Mouse (Mus musculus) NIH3T3 (cell line): ENCODE results near the gene 4930455H04Rik.
A peak's percentile ranks its signal among the peaks of the same experiment; 100 is the strongest.

Experiments
- DNase-seq: peaks from one replicate; pipeline ENCODE4 v3.0.0-alpha.2; 2012; ENCODE audit warnings: low read depth

4930455H04Rik gene

DNA sequence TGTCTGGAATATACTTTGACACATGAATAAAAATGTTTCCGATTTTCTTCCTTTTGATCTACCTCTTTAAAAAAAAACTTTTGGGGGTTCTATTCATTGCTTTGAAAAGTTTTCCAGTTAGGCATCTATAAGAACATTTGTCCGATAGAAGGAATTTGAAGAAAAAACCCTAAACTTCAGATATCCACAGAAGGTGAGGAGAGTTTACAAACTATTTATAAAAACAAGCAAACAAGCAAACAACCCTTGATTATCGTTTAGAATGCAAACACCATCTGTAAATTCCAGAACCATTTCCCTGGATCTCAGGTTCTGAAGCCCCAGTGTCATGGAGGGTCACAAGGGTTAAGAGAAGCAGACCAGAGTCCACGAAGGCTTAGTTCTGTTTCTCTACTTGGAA, at the start of gene 4930455H04Rik:
TSS of gene 4930455H04Rik (plus strand) at position 301 of the 400 bp plus-strand sequence.
- no peak for DNase-seq

DNA sequence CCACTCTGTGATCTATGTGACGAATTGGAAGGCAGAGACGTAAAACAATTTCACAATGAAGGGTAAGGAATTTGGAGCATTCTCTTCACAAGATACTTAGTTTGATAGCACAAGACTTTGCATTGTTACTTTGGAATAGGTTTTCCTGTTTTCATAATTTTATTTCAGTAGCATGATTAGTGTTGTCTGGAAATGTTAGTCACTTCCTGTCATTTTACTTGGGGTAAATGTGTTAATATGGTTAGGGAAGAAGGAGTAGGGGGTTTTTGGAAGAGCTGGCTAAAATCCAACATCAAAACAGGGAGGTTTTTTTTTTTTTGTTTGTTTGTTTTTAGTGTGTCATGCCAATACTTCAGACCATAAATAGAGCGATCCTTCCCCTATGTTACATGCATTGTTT, 46.5 kb upstream of the 4930455H04Rik start:
- no peak for DNase-seq

DNA sequence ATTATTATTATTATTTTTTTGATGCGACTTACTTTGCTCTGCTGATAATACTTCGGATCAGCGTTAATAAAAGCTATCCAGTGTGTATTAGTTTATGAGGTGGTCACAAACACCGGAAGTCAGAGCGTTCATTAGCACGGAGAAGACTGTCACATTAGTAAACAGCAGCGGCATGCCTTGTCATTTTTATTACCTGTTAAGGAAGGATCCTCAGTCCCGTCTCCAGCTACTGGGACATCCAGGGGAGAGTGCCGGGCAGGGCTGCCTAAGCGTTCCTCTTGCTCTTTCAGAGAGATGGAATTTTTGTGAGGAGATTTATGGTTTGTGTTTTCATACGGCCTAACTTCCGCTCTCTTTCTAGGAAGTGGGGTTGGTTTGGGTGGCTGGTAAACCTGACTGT, 45.0 kb upstream of the 4930455H04Rik start:
- no peak for DNase-seq

DNA sequence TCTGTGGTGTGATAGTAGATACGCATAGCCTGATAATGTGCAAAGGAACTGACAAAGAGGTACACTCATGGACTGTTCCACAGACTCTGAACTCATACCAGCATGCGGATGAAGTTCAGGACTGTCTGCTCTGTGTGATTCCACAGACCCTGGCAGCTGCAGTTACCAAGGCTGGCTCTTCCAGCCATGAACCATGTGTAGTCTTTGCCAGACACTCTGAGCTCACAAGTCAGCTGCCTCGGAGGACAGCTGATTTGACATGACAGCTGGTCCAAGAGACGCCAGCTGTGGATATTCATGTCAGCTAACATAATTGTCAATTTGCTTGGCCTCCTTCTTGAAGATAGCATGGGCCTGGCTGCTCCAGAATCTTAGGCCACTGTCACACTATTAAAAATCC, 39.1 kb upstream of the 4930455H04Rik start:
- DNase-seq, result no peak

DNA sequence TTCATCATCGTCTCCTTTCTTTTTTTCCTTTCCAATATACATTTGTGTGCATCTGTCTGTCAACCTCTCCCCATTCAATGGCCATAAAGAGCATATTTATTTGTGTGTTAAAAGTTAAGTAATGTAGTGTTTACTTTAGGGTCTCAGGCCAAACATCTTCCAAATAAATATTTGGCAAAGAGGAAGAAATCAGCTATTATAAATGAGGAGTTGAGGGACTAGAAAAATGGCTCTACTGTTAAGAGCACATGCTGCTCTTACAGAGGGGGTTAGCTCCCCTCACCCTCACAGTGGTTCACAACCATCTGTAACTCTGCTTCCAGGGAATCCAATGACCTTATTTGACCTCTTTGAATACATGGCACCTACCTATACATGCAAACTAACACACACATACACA, 34.9 kb upstream of the 4930455H04Rik start:
- DNase-seq, result no peak

DNA sequence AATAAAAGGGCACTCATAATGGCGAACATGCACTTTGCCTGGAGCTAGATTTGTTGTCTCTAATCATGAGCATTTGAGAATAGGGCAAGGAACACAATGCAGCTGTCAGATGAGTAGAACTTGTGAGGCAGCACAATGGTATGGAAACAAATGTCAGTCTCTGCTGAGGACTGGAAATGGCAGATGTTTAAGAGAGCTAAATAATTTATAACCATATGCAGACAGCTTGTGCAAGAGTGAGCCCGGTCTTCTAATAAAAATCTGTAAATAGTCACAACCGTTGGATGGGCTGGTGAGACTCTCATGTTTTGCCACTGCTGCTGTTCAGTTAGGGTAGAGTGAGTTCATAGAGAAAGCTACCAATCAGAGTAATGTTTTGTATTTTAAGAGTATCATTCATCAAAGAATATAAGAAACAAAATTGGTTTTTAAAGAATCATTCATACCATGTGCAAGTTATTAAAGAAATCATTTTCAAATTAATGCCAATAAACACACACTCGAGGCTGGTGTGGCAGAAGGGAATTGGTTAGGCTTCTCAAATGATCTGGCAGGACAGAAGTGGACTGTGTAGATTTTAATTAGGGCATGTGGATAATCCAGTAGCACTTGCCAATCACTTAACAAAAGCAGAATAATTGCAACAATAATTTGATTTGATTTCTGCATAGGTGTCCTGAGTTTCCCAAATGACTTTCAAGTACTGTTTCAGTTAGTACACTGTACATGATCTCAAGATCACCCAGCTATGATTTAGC, 31.0 kb upstream of the 4930455H04Rik start:
- DNase-seq, result peak; percentile 18

DNA sequence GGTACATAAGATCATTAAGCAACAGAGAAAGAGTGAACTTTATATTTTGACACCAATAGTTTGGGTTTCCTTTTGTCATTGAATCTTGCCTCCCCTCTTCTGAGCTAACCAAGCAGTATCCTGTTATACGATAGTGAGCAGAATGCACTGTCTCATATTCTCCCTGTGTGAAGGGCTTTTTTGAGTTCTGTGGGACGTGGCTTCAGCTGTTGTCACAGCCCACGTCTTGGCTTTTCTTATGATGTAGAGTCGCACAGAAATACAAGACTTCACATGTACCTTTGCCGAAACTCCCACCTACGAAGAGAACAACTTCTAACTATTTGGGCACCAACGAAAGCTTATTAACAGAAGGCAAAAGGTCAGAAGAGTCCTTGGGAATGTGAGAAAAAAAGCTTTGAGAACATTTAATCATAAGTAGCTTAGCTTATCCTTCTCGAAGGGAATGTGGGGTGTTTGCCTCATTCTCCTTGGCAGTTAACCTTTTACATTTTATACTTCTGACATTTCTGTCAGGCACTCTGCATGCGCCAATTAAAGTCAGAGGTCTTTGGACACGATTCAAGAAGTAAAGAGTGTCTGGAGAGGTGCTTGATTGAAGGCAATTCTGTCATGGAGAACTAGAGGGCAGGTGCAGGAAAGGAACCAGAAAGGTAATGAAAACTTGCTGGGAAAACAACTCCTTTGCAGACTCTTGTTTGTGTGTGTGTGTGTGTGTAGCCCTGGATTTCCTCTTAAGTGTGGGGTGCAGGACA, 27.1 kb upstream of the 4930455H04Rik start:
- DNase-seq, result peak; percentile 37

DNA sequence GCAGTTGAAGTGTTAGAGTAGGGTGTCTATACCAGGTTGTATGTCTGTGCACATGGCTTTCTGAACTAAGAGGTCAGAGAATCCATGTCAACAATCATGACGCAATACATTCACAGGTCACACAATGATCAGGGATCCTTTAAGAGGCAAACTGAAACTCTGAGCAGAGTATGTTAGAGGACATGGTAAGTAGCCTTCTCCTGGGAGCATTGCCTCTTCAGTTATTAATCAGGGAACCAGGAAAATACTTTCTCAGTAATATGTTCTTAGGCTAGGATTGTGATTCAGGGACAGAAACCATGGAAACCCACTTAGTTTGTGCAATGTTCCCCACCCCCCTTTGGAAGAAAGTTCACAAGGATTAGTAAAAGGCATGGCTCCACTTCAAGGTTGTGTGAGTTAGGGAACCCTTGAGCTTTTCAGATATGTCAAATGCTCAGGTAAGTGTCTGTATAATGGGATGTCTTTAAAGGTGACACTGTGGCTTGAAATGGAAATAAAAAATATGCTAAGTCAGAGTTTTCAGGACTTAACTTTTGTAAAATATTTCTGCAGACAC, 26.4 kb upstream of the 4930455H04Rik start:
- no peak for DNase-seq

DNA sequence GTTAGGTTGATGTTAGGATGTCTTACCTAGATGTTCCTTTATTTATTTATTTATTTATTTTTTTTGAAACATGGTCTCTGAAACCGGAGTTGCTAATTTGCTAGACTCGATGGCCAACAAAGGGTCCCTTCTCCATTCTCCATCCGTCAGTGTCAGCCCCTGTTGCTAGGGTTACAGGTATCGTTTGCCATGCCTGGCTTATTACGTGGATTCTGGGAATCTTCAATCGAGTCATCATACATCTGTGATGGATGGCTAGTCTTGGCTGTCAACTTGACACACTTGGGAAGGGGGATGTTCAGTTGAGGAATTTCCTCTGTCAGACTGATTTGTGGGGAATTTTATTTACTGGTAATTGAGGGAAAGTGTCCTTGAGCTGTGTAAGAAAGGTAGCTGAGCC, 25.3 kb upstream of the 4930455H04Rik start:
- no peak for DNase-seq

DNA sequence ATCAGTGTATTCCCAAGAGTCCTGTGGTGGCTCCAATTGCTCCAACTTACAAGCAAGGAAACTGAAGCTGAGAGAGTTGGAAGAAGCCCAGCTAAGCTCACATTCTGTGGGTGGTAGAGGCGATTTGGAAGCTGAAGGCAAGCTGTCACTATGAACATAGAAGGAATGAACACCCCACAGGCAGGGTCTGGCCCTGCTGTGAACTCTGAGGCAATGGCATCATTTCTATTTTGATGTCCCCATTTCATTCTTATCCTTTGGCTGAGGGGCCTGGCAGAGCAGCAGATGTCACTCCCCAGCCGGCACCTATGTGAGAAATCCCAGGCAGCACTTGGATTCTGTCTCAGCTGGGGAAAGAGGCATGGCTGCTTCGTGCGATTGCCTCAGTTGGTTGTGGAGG, 24.6 kb upstream of the 4930455H04Rik start:
- DNase-seq, result no peak

DNA sequence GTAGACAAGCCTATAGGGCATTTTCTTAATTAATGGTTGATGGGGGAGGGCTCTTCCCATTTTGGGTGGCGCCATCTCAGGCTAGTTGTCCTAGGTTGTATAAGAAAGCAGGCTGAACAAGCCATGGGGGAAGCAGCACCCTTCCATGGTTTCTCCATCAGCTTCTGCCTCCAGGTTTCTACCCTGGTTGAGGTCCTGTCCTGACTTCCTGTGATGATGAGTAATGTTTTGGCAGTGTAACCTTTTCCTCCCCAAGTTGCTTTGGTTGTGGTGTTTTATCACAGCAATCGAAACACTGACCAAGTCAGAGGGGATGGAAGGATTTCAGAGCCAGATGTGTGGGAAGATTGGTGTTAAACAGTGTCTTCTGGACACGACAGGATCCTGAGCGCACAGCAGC, 21.6 kb upstream of the 4930455H04Rik start:
- DNase-seq, result peak; percentile 41

DNA sequence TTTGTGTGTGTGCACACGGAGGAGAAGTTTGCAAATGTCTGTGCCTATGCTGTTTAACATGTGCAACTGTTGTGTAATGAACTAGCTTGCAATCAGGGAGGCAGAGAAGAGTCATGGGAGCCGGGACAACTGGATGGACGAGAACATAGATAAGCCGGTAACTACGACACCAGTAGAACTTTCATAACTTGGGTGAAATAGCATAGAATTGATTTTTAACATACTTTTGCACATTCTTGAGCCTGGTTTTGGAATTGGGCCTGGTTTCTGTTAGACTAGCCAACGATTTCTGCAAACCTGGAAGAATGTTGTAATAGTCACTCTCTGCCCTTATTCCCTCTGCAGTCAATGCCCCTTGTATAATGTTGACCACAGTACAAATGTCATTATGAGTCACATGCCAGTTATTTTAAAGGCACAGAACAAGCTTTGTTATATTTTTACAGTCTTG, 17.4 kb upstream of the 4930455H04Rik start:
- peak; percentile 91 for DNase-seq

DNA sequence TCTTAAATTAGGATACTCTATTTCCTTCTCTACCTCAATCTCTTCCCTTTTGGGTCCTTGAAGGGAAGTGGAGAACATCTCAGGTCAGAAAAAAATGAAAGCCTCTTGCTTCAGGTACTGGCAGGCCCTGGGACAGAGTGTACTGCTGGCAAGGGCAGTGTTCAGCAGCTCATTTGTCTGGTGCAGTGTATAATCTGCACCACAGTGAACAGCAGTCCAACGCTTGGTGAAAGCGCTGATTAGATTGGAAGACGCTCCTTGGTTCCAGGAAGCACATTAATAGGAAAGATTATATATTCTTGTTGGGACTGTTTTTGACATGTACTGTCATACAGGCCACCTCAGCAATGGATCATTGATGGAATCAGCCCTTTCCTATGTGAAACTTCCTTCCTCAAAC, 16.6 kb upstream of the 4930455H04Rik start:
- DNase-seq, result peak; percentile 11

DNA sequence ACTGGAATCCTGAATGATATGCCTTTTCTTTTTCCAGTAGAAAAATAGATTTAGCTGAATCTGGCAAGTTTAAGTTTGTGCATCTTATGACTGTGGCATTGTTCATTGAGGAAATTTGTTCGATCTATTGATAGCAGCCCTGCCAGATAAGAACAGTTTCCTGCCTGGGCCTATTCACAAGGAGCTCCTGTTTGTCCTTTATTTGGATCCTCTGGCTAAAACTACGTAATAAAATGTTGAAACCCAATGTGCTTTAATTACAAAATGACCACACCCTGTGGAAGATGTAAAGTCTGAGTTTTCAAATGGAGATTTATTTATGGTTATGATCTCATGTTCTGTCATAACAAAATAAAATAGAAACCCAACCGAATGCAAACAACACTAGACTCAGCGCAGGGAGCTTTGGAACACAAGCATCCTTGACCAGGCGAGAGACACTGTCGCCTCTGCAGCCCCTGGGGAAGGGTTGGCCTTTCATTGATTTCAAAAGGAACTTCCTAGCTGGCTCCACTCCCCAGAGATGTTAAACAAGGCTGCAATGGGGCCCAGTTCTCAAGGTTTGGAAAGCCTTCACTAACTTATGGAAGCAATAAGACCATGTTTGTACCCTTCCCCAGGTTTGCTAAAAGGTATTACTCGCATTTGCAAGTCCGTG, 15.7 kb upstream of the 4930455H04Rik start:
- DNase-seq, result no peak

DNA sequence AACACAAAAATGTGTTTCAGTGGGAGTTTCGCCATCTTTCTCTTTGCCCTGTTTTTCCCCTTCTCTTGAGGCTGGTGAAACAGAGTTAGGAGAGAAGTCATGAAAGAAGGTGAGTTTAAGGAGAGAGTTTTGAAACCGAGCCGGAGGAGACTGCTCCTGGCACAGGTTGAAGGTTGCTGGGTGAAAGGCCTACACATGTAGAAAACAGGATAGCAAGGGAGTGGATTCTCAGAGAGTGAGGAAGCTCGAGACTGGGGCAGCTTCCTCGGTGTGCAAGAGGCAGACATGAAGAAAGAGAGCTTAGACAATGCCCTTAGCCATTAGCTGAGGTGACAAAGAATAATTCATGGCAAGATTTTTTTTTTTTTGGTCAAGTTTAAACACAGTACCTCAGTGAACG, 14.7 kb upstream of the 4930455H04Rik start:
- DNase-seq, result no peak

DNA sequence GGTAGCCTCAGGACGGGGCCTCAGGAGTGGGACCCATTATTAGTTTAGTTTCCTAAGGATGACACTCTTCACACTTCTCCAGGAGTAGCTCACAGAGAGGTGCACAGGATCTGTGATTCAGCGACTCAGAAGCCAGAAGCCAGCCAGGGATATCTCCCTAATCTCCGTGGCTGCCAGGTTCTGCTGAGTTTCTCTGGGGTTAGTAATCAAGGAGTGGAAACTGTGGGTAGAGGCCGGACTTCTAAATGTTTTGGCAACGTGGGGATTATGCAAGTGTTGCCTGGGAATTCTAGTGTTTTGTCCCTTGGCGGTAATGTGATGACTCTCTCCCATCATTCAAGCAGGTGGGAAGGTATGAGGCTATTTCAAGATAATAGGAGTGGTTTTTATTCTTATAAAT, 13.0 kb upstream of the 4930455H04Rik start:
- peak; percentile 74 for DNase-seq

DNA sequence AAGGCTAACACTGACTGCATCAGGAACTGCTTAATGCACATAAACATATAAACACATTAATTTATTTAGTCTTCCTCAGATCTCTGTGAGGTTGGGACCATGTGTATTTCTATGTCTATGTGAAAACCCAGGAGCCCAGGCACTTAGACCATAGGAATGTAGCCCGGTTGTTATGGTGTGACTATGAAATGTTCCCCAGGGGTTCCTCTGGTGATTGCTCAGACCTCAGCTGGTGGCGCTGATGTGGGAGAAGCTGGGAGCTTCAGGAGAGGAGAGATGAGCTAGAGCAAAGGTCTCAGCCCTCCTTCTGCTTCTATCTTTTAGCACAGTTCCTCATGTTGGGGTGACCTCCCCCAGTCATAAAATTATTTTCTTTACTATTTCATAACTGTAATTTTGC, 7.7 kb upstream of the 4930455H04Rik start:
- peak; percentile 44 for DNase-seq

DNA sequence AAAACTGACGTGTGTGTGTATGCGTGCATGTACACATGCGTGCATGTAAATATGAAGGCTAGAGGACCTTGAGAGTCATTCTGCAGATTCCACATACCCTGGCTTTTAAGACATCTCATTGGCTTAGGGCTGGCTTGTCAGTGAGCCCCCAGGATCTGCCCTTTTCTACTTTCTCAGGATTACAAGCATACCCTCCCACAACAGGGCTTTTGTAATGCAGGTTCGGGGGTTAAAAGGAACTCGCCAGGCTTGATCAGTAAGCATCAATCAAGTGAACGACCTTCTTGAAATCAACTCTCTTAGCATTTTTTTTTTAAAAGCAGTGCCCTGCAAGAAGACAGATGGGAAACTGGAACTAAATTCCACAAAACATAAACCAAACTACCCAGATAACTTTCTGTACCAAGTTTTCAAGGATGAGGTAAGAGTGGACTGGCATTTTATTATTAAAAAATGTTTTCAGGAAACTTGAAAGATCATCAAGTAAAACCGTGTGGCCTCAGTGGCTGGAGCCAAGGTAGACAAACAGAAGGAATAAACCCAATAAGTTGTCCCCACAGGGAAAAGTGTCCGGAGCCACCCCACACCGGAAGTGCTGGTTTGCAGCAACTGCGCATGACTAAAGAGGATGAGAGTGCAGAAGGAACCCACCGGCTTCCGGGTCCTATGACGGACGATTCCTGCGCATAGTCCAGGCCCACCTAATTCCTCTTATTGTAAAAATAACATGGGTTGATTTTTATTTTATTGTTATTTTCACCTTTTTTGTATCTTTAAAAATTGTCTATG, 6.5 kb upstream of the 4930455H04Rik start:
- no peak for DNase-seq

DNA sequence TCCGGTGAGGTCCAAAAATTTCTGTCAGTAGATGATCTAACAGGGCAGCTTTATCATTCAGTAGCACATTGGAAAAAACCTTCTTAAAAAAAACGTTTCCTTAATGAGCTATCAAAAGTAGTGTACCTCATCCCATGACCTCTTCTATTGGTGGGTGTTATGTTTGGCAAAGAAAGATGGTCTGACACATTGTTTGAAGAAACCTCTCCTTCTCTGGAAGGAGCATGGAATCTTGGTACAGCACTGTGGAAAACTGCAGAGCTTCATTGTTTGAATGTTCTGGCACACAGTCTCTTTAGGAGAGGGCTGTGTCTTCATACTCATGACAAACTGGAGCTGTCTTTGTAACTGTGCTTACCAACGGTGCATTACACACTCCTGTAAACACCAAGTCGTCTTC, 4.9 kb upstream of the 4930455H04Rik start:
- peak; percentile 25 for DNase-seq

DNA sequence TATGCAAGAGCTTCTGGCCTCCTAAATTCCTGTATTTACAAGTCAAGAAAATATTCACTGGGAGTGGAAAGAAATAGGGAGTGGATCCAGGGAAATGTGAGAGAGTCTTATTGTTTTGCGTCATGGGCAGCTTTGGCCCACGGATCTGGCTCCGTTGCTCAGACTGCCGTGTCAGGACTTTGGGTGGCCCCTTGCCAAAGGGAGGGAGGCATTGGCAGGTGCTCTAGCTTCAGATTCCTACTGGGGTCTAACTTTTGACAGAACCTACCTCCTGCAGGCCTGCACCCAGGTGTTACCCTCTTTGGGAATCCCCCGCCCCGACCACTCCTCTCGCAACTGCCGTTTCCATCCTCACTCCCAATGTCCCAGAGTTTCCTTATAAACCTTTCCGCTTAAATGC, 3.6 kb upstream of the 4930455H04Rik start:
- peak; percentile 20 for DNase-seq

DNA sequence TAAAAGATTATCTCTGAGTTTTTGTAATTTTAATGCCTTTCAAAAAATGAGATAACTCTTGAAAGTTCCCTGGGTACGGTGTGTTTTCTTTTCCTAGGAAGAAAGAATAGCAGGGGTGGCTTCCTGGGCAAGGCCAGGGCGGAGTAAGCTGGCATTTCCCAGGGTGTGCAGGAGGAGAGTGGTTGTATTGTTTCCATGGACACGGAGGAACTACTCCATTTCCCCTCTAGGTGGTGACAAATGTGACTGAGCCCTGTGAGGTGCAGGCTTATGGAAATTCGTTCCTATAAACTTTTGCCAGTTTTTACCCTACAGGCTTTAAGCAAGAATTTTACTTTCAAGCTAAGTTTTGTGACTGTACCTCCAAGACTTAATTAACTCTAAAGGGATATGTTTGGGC, 1.8 kb upstream of the 4930455H04Rik start:
- DNase-seq, result peak; percentile 25

DNA sequence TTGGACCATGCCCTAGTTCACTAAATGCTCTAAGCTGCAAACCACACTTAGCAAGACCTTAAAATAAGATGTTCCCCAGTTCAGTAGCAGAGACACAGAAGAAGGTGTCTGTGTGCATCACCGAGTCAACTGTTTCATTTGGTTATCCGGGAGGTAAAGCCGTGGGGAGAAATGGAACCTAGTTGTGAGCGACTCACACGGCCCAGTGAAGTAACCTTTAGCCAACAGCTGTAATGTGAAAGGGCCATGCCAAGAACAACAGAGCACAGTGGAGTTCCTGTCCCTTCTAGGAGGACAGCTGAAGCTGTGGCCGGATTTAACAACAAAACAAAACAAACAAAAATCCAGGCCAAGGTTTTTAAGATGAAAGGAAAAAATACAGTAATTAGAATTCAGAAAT, 1.3 kb upstream of the 4930455H04Rik start:
- peak; percentile 54 for DNase-seq
